Mouse (Mus musculus): ENCODE results near the gene Gm49405. TPM values are rescaled to one million over a fixed set of nuclear protein-coding genes. Genes with fewer than 3 reads are reported as not detected.
"Not testable (repeated sequence)": the region's sequence is repeated elsewhere in the genome, so short reads cannot be mapped to it uniquely, and the experiment has no call there.

The Gm49405 gene
- polyA plus RNA-seq, 1 experiment from 2014 or later: 3.1 TPM

GRCm38 (mm10) chr19:3962469-3962868 is 38.0 kb upstream of the Gm49405 start:
- H3K27me3 ChIP-seq: peaks cover 10% of the 10 kb centered on the region
- ChIA-PET CTCF (interaction anchor here (1.3 to 2.7 kb wide), 2 partner anchors 16 to 18 kb away, joined by 3 to 10 read pairs; no protein-coding TSS in a partner anchor), POLR2A (no interaction called here)
- ATAC-seq (no peak), DNase-seq (ENCODE audit: low read depth, low spot score) (no peak)
- no peak for TF ChIP-seq CTCF (IDR thresholded peaks at IDR 0.05)
- in situ Hi-C loops (cut with MboI; ENCODE audit: low pct_unique_long_range_greater_than_20kb): no loop called here

- no peak for TF ChIP-seq CTCF (IDR thresholded peaks at IDR 0.05)
- POLR2A ChIA-PET: no interaction called here
- H3K27me3 ChIP-seq: peaks cover 8% of the 10 kb centered on the region
These were observed 36.4 kb upstream of the Gm49405 start for GRCm38 (mm10) chr19:3964030-3964429.

GRCm38 (mm10) chr19:3966330-3967075 is 33.9 kb upstream of the Gm49405 start:
- ChIA-PET POLR2A (no interaction called here), CTCF (interaction anchor here (0.8 kb wide), 1 partner anchor 9 kb away, joined by 3 read pairs; no protein-coding TSS in a partner anchor)
- in situ Hi-C loops (cut with MboI; ENCODE audit: low pct_unique_long_range_greater_than_20kb): no loop called here
- TF ChIP-seq CTCF (IDR thresholded peaks at IDR 0.05): no peak
- no peak for DNase-seq (ENCODE audit: low read depth, low spot score)
- ATAC-seq: no peak
- peaks cover 14% of the 10 kb centered on the region for H3K27me3 ChIP-seq

More at GRCm38 (mm10) chr19:3964030-3964429, 36.4 kb upstream of the Gm49405 start:
- ATAC-seq (no peak), DNase-seq (ENCODE audit: low read depth, low spot score) (no peak)
- in situ Hi-C loops (cut with MboI; ENCODE audit: low pct_unique_long_range_greater_than_20kb): no loop called here
- CTCF ChIA-PET: interaction anchor here (1.3 to 2.7 kb wide), 2 partner anchors 16 to 36 kb away, joined by 4 to 10 read pairs; partner anchors contain the start of genes Gm49405 and Nudt8

- in situ Hi-C loops (cut with MboI; ENCODE audit: low pct_unique_long_range_greater_than_20kb): no loop called here
- ATAC-seq (no peak), DNase-seq (ENCODE audit: low read depth, low spot score) (no peak)
- TF ChIP-seq CTCF (IDR thresholded peaks at IDR 0.05): no peak
- ChIA-PET POLR2A (no interaction called here), CTCF (interaction anchor here (0.8 kb wide), 1 partner anchor 8 kb away, joined by 3 read pairs; no protein-coding TSS in a partner anchor)
- peaks cover 15% of the 10 kb centered on the region for H3K27me3 ChIP-seq
These were observed 33.2 kb upstream of the Gm49405 start for GRCm38 (mm10) chr19:3967258-3967657.

- DNase-seq (ENCODE audit: low read depth, low spot score) (no peak), ATAC-seq (no peak)
- no peak for TF ChIP-seq CTCF (IDR thresholded peaks at IDR 0.05)
- peaks cover 20% of the 10 kb centered on the region for H3K27me3 ChIP-seq
- ChIA-PET POLR2A (no interaction called here), CTCF (interaction anchor here (1.0 to 1.3 kb wide), 2 partner anchors 12 to 26 kb away, joined by 3 read pairs; no protein-coding TSS in a partner anchor)
- in situ Hi-C loops (cut with MboI; ENCODE audit: low pct_unique_long_range_greater_than_20kb): no loop called here
These were observed 28.2 kb upstream of the Gm49405 start, which contains the start of gene Aldh3b2 for GRCm38 (mm10) chr19:3972229-3972628. Gene Aldh3b2 (plus strand): TSS chr19:3972328.

GRCm38 (mm10) chr19:3974608-3975007 is 25.8 kb upstream of the Gm49405 start:
- H3K27me3 ChIP-seq: peaks cover 20% of the 10 kb centered on the region
- POLR2A ChIA-PET; ATAC-seq; in situ Hi-C loops (cut with MboI; ENCODE audit: low pct_unique_long_range_greater_than_20kb); DNase-seq (ENCODE audit: low read depth, low spot score): not testable (repeated sequence)
- CTCF ChIA-PET: interaction anchor here (0.8 kb wide), 1 partner anchor 23 kb away, joined by 3 read pairs; no protein-coding TSS in a partner anchor

- POLR2A ChIA-PET: no interaction called here
- no peak for DNase-seq (ENCODE audit: low read depth, low spot score)
- no peak for ATAC-seq
- no peak for TF ChIP-seq CTCF (IDR thresholded peaks at IDR 0.05)
- in situ Hi-C loops (cut with MboI; ENCODE audit: low pct_unique_long_range_greater_than_20kb): no loop called here
- CTCF ChIA-PET: interaction anchor here (1.1 to 1.3 kb wide), 2 partner anchors 9 to 29 kb away, joined by 3 read pairs; no protein-coding TSS in a partner anchor
- H3K27me3 ChIP-seq: peaks cover 17% of the 10 kb centered on the region
These were observed 24.6 kb upstream of the Gm49405 start for GRCm38 (mm10) chr19:3975866-3976265.

- peak; percentile 51 for ATAC-seq
- peaks cover 8% of the 10 kb centered on the region for H3K27me3 ChIP-seq
- ChIA-PET CTCF (interaction anchor here (0.7 to 5.5 kb wide), 17 partner anchors 11 to 204 kb away, joined by 3 to 32 read pairs (median 5); partner anchors contain the start of genes Aldh3b3, Gm49405, Ndufv1 and Nudt8), POLR2A (interaction anchor here (0.8 kb wide), 1 partner anchor 11 kb away, joined by 3 read pairs; no protein-coding TSS in a partner anchor)
- TF ChIP-seq CTCF (IDR thresholded peaks at IDR 0.05): peak; percentile 91
- in situ Hi-C loops (cut with MboI; ENCODE audit: low pct_unique_long_range_greater_than_20kb): loop anchor here (5.0 kb wide), 1 partner anchor 33 kb away; no protein-coding TSS in a partner anchor
- no peak for DNase-seq (ENCODE audit: low read depth, low spot score)
These were observed 20.1 kb upstream of the Gm49405 start for GRCm38 (mm10) chr19:3980309-3980708.

- in situ Hi-C loops (cut with MboI; ENCODE audit: low pct_unique_long_range_greater_than_20kb): loop anchor here (5.0 kb wide), 1 partner anchor 34 kb away; no protein-coding TSS in a partner anchor
- no peak for TF ChIP-seq CTCF (IDR thresholded peaks at IDR 0.05)
- POLR2A ChIA-PET: interaction anchor here (0.8 kb wide), 1 partner anchor 12 kb away, joined by 3 read pairs; no protein-coding TSS in a partner anchor
- CTCF ChIA-PET: interaction anchor here (0.7 to 5.5 kb wide), 18 partner anchors 11 to 205 kb away, joined by 3 to 32 read pairs (median 4); partner anchors contain the start of genes Aldh3b3, Gm49405, Ndufv1 and Nudt8
- H3K27me3 ChIP-seq: peaks cover 8% of the 10 kb centered on the region
- ATAC-seq: no peak
- DNase-seq (ENCODE audit: low read depth, low spot score): no peak
These were observed 19.5 kb upstream of the Gm49405 start for GRCm38 (mm10) chr19:3980917-3981316.

GRCm38 (mm10) chr19:3983527-3984200 is 16.8 kb upstream of the Gm49405 start:
- no peak for ATAC-seq
- POLR2A ChIA-PET: no interaction called here
- CTCF ChIA-PET: interaction anchor here (1.2 to 6.7 kb wide), 3 partner anchors 16 to 93 kb away, joined by 3 to 33 read pairs (median 32); partner anchors contain the start of genes Gm49405 and Nudt8
- no peak for TF ChIP-seq CTCF (IDR thresholded peaks at IDR 0.05)
- H3K27me3 ChIP-seq: peaks cover 8% of the 10 kb centered on the region
- no peak for DNase-seq (ENCODE audit: low read depth, low spot score)
- in situ Hi-C loops (cut with MboI; ENCODE audit: low pct_unique_long_range_greater_than_20kb): loop anchor here (5.0 kb wide), 1 partner anchor 36 kb away; no protein-coding TSS in a partner anchor
